Mouse (Mus musculus) central nervous system, embryonic 11.5 days (tissue): ENCODE measurements around the gene Gm5592. TPM values are rescaled to one million over a fixed set of nuclear protein-coding genes. Genes with fewer than 3 reads are reported as not detected.

ENCODE experiments used
- polyA plus RNA-seq: library from polyadenylated mRNA; depleted of rRNA; stranded (reverse); fragments of >200 nt; gene quantifications from 2 replicates; pipeline ENCODE4 v1.2.3, GENCODE M21; 2012; rRNA removed

Gm5592 gene
- polyA plus RNA-seq: not detected in 2 replicates

DNA sequence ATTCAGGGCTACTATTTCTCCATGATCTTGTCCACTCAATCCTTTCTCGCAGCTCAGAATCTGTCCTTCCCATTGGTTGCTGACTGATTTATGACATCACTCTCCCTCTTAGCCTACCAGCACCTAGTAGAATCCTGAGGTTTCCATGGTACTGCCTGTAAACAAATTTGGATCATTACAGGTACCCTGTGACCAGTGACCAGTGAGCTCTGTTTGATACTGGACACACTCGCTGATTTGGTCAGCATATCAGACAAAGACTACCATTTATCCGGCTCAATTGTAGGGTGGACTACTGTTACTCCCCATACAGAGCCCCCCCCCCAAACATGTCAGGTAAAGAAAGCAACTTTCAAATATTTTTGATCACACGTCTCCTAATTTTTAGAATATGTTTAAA lies at the start of gene Gm5592:
Gene Gm5592 (plus strand): TSS at position 301 of the 400 bp plus-strand sequence.

Other genes with a start within 250 kb of the Gm5592 start
- not detected in 2 replicates for gene 4930433I11Rik, start 166.3 kb upstream of the Gm5592 start, polyA plus RNA-seq
- not detected in 2 replicates for gene Gm4884, start 121.1 kb upstream of the Gm5592 start, polyA plus RNA-seq
- 6.2 and 8.1 TPM in 2 replicates for gene AI987944, start 239.5 kb downstream of the Gm5592 start, polyA plus RNA-seq